Mouse (Mus musculus): ENCODE data around the gene Dnph1. TPM values are rescaled to one million over a fixed set of nuclear protein-coding genes. Genes with fewer than 3 reads are reported as not detected.
A peak's percentile ranks its signal among the peaks of the same experiment; 100 is the strongest.

Gene Dnph1
- polyA plus RNA-seq, 1 experiment from 2014 or later: 77.2 TPM

GRCm38 (mm10) chr17:46460673-46461072 lies 35.8 kb upstream of the Dnph1 start:
- Histone ChIP-seq H3K27ac (ENCODE audit: low read depth, low read length) (no peak overlapping the region), H3K4me2 (peak overlapping the region; percentile 30), H3K4me1 (ENCODE audit: control insufficient read depth, insufficient read depth, low read length) (peaks cover 8% of the 10 kb centered on the region), H3K27me3 (ENCODE audit: control insufficient read depth, insufficient read depth, low read length) (peaks cover 20% of the 10 kb centered on the region), H3K9ac (ENCODE audit: low read length) (no peak overlapping the region), H3K9me3 (ENCODE audit: control insufficient read depth, low read length) (no peaks in the 10 kb centered on the region), H3K4me3 (ENCODE audit: low read depth, low read length) (no peak overlapping the region), H3K36me3 (ENCODE audit: control insufficient read depth, insufficient read depth, low read length) (no peaks in the 10 kb centered on the region; the same call in 1 of the 2 replicates)
- 2% methylated on average over 32 of the region's 32 CpGs for WGBS
- ATAC-seq (ENCODE audit: low FRiP score): no peak
- no peak for DNase-seq (ENCODE audit: low spot score, missing footprints)

GRCm38 (mm10) chr17:46461347-46461746 lies 35.2 kb upstream of the Dnph1 start:
- H3K4me1 ChIP-seq (ENCODE audit: control insufficient read depth, insufficient read depth, low read length): peaks cover 3% of the 10 kb centered on the region; the same call in 1 of the 2 replicates
- no peaks in the 10 kb centered on the region for H3K9me3 ChIP-seq (ENCODE audit: control insufficient read depth, low read length)
- WGBS: 9% methylated on average over 8 of the region's 8 CpGs
- DNase-seq (ENCODE audit: low spot score, missing footprints) (no peak), ATAC-seq (ENCODE audit: low FRiP score) (no peak)
- no peaks in the 10 kb centered on the region; the same call in 1 of the 2 replicates for H3K36me3 ChIP-seq (ENCODE audit: control insufficient read depth, insufficient read depth, low read length)
- H3K27ac ChIP-seq (ENCODE audit: low read depth, low read length): no peak overlapping the region
- peak overlapping the region; percentile 30; the same call in 1 of the 2 replicates for H3K4me2 ChIP-seq
- no peak overlapping the region for H3K9ac ChIP-seq (ENCODE audit: low read length)
- no peak overlapping the region for H3K4me3 ChIP-seq (ENCODE audit: low read depth, low read length)
- peaks cover 18% of the 10 kb centered on the region for H3K27me3 ChIP-seq (ENCODE audit: control insufficient read depth, insufficient read depth, low read length)

GRCm38 (mm10) chr17:46462226-46462625 lies 34.3 kb upstream of the Dnph1 start:
- Histone ChIP-seq H3K36me3 (ENCODE audit: control insufficient read depth, insufficient read depth, low read length) (no peaks in the 10 kb centered on the region; the same call in 1 of the 2 replicates), H3K27me3 (ENCODE audit: control insufficient read depth, insufficient read depth, low read length) (peaks cover 18% of the 10 kb centered on the region), H3K4me3 (ENCODE audit: low read depth, low read length) (no peak overlapping the region), H3K9ac (ENCODE audit: low read length) (no peak overlapping the region), H3K27ac (ENCODE audit: low read depth, low read length) (no peak overlapping the region), H3K9me3 (ENCODE audit: control insufficient read depth, low read length) (no peaks in the 10 kb centered on the region), H3K4me1 (ENCODE audit: control insufficient read depth, insufficient read depth, low read length) (peaks cover 3% of the 10 kb centered on the region; the same call in 1 of the 2 replicates), H3K4me2 (no peak overlapping the region)
- WGBS: 79% methylated on average over 5 of the region's 5 CpGs
- ATAC-seq (ENCODE audit: low FRiP score) (no peak), DNase-seq (ENCODE audit: low spot score, missing footprints) (no peak)

GRCm38 (mm10) chr17:46467830-46468229 lies 28.7 kb upstream of the Dnph1 start:
- Histone ChIP-seq H3K27me3 (ENCODE audit: control insufficient read depth, insufficient read depth, low read length) (no peaks in the 10 kb centered on the region), H3K4me2 (no peak overlapping the region), H3K36me3 (ENCODE audit: control insufficient read depth, insufficient read depth, low read length) (peaks cover 6% of the 10 kb centered on the region; the same call in 1 of the 2 replicates), H3K4me3 (ENCODE audit: low read depth, low read length) (no peak overlapping the region), H3K4me1 (ENCODE audit: control insufficient read depth, insufficient read depth, low read length) (no peaks in the 10 kb centered on the region), H3K27ac (ENCODE audit: low read depth, low read length) (no peak overlapping the region; the same call in 1 of the 2 replicates), H3K9me3 (ENCODE audit: control insufficient read depth, low read length) (no peaks in the 10 kb centered on the region), H3K9ac (ENCODE audit: low read length) (no peak overlapping the region)
- WGBS: 85% methylated on average over 9 of the region's 9 CpGs
- DNase-seq (ENCODE audit: low spot score, missing footprints) (no peak), ATAC-seq (ENCODE audit: low FRiP score) (no peak)

- H3K36me3 ChIP-seq (ENCODE audit: control insufficient read depth, insufficient read depth, low read length): 0 out of 2 replicates have a peak, but pooled peaks cover 6% of the 10 kb centered on the region
- H3K27ac ChIP-seq (ENCODE audit: low read depth, low read length): no peak overlapping the region
- H3K4me2 ChIP-seq: no peak overlapping the region
- no peak for DNase-seq (ENCODE audit: low spot score, missing footprints)
- ATAC-seq (ENCODE audit: low FRiP score): no peak
- no peak overlapping the region for H3K4me3 ChIP-seq (ENCODE audit: low read depth, low read length)
- no peaks in the 10 kb centered on the region for H3K27me3 ChIP-seq (ENCODE audit: control insufficient read depth, insufficient read depth, low read length)
- 84% methylated on average over 8 of the region's 8 CpGs for WGBS
- H3K9ac ChIP-seq (ENCODE audit: low read length): no peak overlapping the region
- no peaks in the 10 kb centered on the region for H3K4me1 ChIP-seq (ENCODE audit: control insufficient read depth, insufficient read depth, low read length)
- no peaks in the 10 kb centered on the region for H3K9me3 ChIP-seq (ENCODE audit: control insufficient read depth, low read length)
Observed at GRCm38 (mm10) chr17:46476601-46477000, 19.9 kb upstream of the Dnph1 start.

- no peak overlapping the region for H3K27ac ChIP-seq (ENCODE audit: low read depth, low read length)
- no peaks in the 10 kb centered on the region for H3K9me3 ChIP-seq (ENCODE audit: control insufficient read depth, low read length)
- no peak overlapping the region for H3K4me2 ChIP-seq
- H3K27me3 ChIP-seq (ENCODE audit: control insufficient read depth, insufficient read depth, low read length): no peaks in the 10 kb centered on the region
- no peak overlapping the region for H3K9ac ChIP-seq (ENCODE audit: low read length)
- DNase-seq (ENCODE audit: low spot score, missing footprints): no peak
- no peaks in the 10 kb centered on the region for H3K4me1 ChIP-seq (ENCODE audit: control insufficient read depth, insufficient read depth, low read length)
- WGBS: 84% methylated on average over 15 of the region's 15 CpGs
- no peak overlapping the region for H3K4me3 ChIP-seq (ENCODE audit: low read depth, low read length)
- 0 out of 2 replicates have a peak, but pooled peaks cover 6% of the 10 kb centered on the region for H3K36me3 ChIP-seq (ENCODE audit: control insufficient read depth, insufficient read depth, low read length)
- ATAC-seq (ENCODE audit: low FRiP score): no peak
Observed at GRCm38 (mm10) chr17:46477286-46477685, 19.2 kb upstream of the Dnph1 start.

- Histone ChIP-seq H3K4me2 (peak overlapping the region; percentile 60), H3K4me1 (ENCODE audit: control insufficient read depth, insufficient read depth, low read length) (peaks cover 22% of the 10 kb centered on the region), H3K9ac (ENCODE audit: low read length) (peak overlapping the region; percentile 50), H3K27me3 (ENCODE audit: control insufficient read depth, insufficient read depth, low read length) (peaks cover 23% of the 10 kb centered on the region; the same call in 1 of the 2 replicates), H3K36me3 (ENCODE audit: control insufficient read depth, insufficient read depth, low read length) (no peaks in the 10 kb centered on the region), H3K4me3 (ENCODE audit: low read depth, low read length) (peak overlapping the region; percentile 31), H3K27ac (ENCODE audit: low read depth, low read length) (no peak overlapping the region), H3K9me3 (ENCODE audit: control insufficient read depth, low read length) (no peaks in the 10 kb centered on the region)
- peak; percentile 61 for ATAC-seq (ENCODE audit: low FRiP score)
- peak; percentile 92 for DNase-seq (ENCODE audit: low spot score, missing footprints)
- 4% methylated on average over 16 of the region's 16 CpGs for WGBS
Observed at GRCm38 (mm10) chr17:46483561-46484001, 12.9 kb upstream of the Dnph1 start.

GRCm38 (mm10) chr17:46484021-46484431 lies 12.5 kb upstream of the Dnph1 start:
- peak overlapping the region; percentile 60 for H3K4me2 ChIP-seq
- peaks cover 23% of the 10 kb centered on the region; the same call in 1 of the 2 replicates for H3K27me3 ChIP-seq (ENCODE audit: control insufficient read depth, insufficient read depth, low read length)
- WGBS: 8% methylated on average over 13 of the region's 13 CpGs
- ATAC-seq (ENCODE audit: low FRiP score): peak; percentile 25
- H3K9me3 ChIP-seq (ENCODE audit: control insufficient read depth, low read length): no peaks in the 10 kb centered on the region
- H3K4me1 ChIP-seq (ENCODE audit: control insufficient read depth, insufficient read depth, low read length): peaks cover 22% of the 10 kb centered on the region
- H3K9ac ChIP-seq (ENCODE audit: low read length): peak overlapping the region; percentile 50
- no peak for DNase-seq (ENCODE audit: low spot score, missing footprints)
- H3K4me3 ChIP-seq (ENCODE audit: low read depth, low read length): peak overlapping the region; percentile 31
- H3K36me3 ChIP-seq (ENCODE audit: control insufficient read depth, insufficient read depth, low read length): no peaks in the 10 kb centered on the region
- no peak overlapping the region for H3K27ac ChIP-seq (ENCODE audit: low read depth, low read length)

- ATAC-seq (ENCODE audit: low FRiP score): 0 out of 2 replicates have a peak, but pooled peaks have one; percentile 7
- Histone ChIP-seq H3K4me3 (ENCODE audit: low read depth, low read length) (peak overlapping the region; percentile 31; the same call in 1 of the 2 replicates), H3K36me3 (ENCODE audit: control insufficient read depth, insufficient read depth, low read length) (no peaks in the 10 kb centered on the region), H3K9me3 (ENCODE audit: control insufficient read depth, low read length) (no peaks in the 10 kb centered on the region), H3K4me2 (peak overlapping the region; percentile 60), H3K27me3 (ENCODE audit: control insufficient read depth, insufficient read depth, low read length) (peaks cover 23% of the 10 kb centered on the region; the same call in 1 of the 2 replicates), H3K4me1 (ENCODE audit: control insufficient read depth, insufficient read depth, low read length) (peaks cover 22% of the 10 kb centered on the region), H3K27ac (ENCODE audit: low read depth, low read length) (no peak overlapping the region), H3K9ac (ENCODE audit: low read length) (no peak overlapping the region; the same call in 1 of the 2 replicates)
- 11% methylated on average over 6 of the region's 6 CpGs for WGBS
- no peak for DNase-seq (ENCODE audit: low spot score, missing footprints)
Observed at GRCm38 (mm10) chr17:46484461-46484875, 12.0 kb upstream of the Dnph1 start.

All from midbrain, embryonic 11.5 days (tissue).